Mouse (Mus musculus): ENCODE results near the gene Acta1.
A peak's percentile ranks its signal among the peaks of the same experiment; 100 is the strongest.

Gene Acta1

GRCm38 (mm10) chr8:123894502-123895097, at the start of gene Acta1:
Acta1 (minus strand) TSS chr8:123894751.
- DNase-seq (ENCODE audit: low read depth) = no peak

GRCm38 (mm10) chr8:123929026-123929425, 34.5 kb upstream of the Acta1 start:
- no peak for DNase-seq (ENCODE audit: low read depth)

GRCm38 (mm10) chr8:123925671-123926070, 31.1 kb upstream of the Acta1 start:
- DNase-seq (ENCODE audit: low read depth) = no peak

GRCm38 (mm10) chr8:123924719-123925118, 30.2 kb upstream of the Acta1 start:
- DNase-seq (ENCODE audit: low read depth) = peak; percentile 85

- no peak for DNase-seq (ENCODE audit: low read depth)
Observed at GRCm38 (mm10) chr8:123914635-123915034, 20.1 kb upstream of the Acta1 start.

- no peak for DNase-seq (ENCODE audit: low read depth)
Observed at GRCm38 (mm10) chr8:123912265-123912664, 17.7 kb upstream of the Acta1 start.

- DNase-seq (ENCODE audit: low read depth) = no peak
Observed at GRCm38 (mm10) chr8:123907604-123908003, 13.1 kb upstream of the Acta1 start.

GRCm38 (mm10) chr8:123902653-123903052, 8.1 kb upstream of the Acta1 start:
- no peak for DNase-seq (ENCODE audit: low read depth)

GRCm38 (mm10) chr8:123899366-123899765, 4.8 kb upstream of the Acta1 start:
- no peak for DNase-seq (ENCODE audit: low read depth)

GRCm38 (mm10) chr8:123898576-123898975, 4.0 kb upstream of the Acta1 start:
- no peak for DNase-seq (ENCODE audit: low read depth)

- no peak for DNase-seq (ENCODE audit: low read depth)
Observed at GRCm38 (mm10) chr8:123896774-123897173, 2.2 kb upstream of the Acta1 start.

GRCm38 (mm10) chr8:123896366-123896761, 1.8 kb upstream of the Acta1 start:
- DNase-seq (ENCODE audit: low read depth) = no peak

GRCm38 (mm10) chr8:123895680-123896365, 1.3 kb upstream of the Acta1 start:
- no peak for DNase-seq (ENCODE audit: low read depth)

GRCm38 (mm10) chr8:123895230-123895629, 679 bp upstream of the Acta1 start:
- DNase-seq (ENCODE audit: low read depth) = no peak

GRCm38 (mm10) chr8:123893413-123893812, 1.1 kb downstream of the Acta1 start:
- no peak for DNase-seq (ENCODE audit: low read depth)

- DNase-seq (ENCODE audit: low read depth) = no peak
Observed at GRCm38 (mm10) chr8:123892586-123893155, 1.9 kb downstream of the Acta1 start.

- DNase-seq (ENCODE audit: low read depth) = no peak
Observed at GRCm38 (mm10) chr8:123891883-123892585, 2.5 kb downstream of the Acta1 start.

GRCm38 (mm10) chr8:123891271-123891670, 3.3 kb downstream of the Acta1 start:
- peak; percentile 14 for DNase-seq (ENCODE audit: low read depth)

GRCm38 (mm10) chr8:123889797-123890196, 4.8 kb downstream of the Acta1 start:
- no peak for DNase-seq (ENCODE audit: low read depth)

GRCm38 (mm10) chr8:123887956-123888355, 6.6 kb downstream of the Acta1 start:
- DNase-seq (ENCODE audit: low read depth) = no peak

- no peak for DNase-seq (ENCODE audit: low read depth)
Observed at GRCm38 (mm10) chr8:123887163-123887562, 7.4 kb downstream of the Acta1 start.

GRCm38 (mm10) chr8:123884721-123885565, 9.6 kb downstream of the Acta1 start:
- no peak for DNase-seq (ENCODE audit: low read depth)
